Mouse (Mus musculus) embryonic fibroblast, embryonic 13.5 days (primary cell): ENCODE measurements around the gene Foxf1.

Experiments
- CTCF ChIP-seq: IDR thresholded peaks from 2 replicates; pipeline ENCODE4 v1.5.1; 2011; ENCODE audit warnings: mild to moderate bottlenecking, control low read depth, low read length, moderate library complexity, borderline replicate concordance; ENCODE audit not compliant: insufficient read depth
- POLR2A ChIP-seq: IDR thresholded peaks from 2 replicates; pipeline ENCODE4 v1.6.1; 2011; ENCODE audit warnings: low read depth, mild to moderate bottlenecking, control low read depth, low read length, moderate library complexity

DNA sequence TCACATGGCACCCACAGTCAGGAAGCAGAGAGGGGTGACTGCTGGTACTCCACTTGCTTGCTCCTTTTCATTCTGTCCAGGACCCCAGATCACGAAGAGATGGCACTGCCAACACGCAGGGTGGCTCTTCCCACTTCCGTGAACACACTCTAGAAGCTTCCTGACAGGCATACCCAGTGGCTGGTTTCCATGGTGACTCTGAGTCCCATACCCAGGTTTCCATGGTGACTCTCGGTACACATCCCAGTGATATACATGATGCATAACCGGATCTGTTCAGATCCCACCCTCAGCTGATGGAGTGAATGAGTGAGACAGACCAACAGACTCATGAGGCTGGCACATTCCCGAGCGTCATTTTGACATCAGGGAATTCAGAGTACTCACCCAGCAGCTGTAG lies 25.1 kb upstream of the Foxf1 start:
- TF ChIP-seq CTCF (no peak), POLR2A (no peak)
